Mouse (Mus musculus) neural tube, embryonic 14.5 days (tissue): Measurements from ENCODE around the gene Nectin1. TPM values are rescaled to one million over a fixed set of nuclear protein-coding genes. Genes with fewer than 3 reads are reported as not detected.

Experiments used
- ATAC-seq: fragments of 200-750 bp; cut with Nextera tagmentation; 2 replicates; pipeline ENCODE4 v1.8.0; 2017; ENCODE audit warnings: low read depth, mild to moderate bottlenecking, moderate TSS enrichment, moderate library complexity
- H3K27ac ChIP-seq: fragments of 300-500 bp; sonication (generic); 2 replicates; pipeline ENCODE4 v1.5.1; 2014; ENCODE audit warnings: low read depth, mild to moderate bottlenecking, control low read depth, low read length, moderate library complexity, mixed read lengths
- H3K27me3 ChIP-seq: fragments of 300-500 bp; sonication (generic); 2 replicates; pipeline ENCODE4 v1.6.1; 2014; ENCODE audit warnings: low read length; ENCODE audit not compliant: control insufficient read depth, insufficient read depth
- H3K36me3 ChIP-seq: fragments of 300-500 bp; sonication (generic); 2 replicates; pipeline ENCODE4 v1.6.1; 2014; ENCODE audit warnings: low read length, mixed read lengths; ENCODE audit not compliant: control insufficient read depth, insufficient read depth
- H3K4me1 ChIP-seq: fragments of 300-500 bp; sonication (generic); 2 replicates; pipeline ENCODE4 v1.6.1; 2014; ENCODE audit warnings: low read length; ENCODE audit not compliant: control insufficient read depth, insufficient read depth
- H3K4me2 ChIP-seq: fragments of 300-500 bp; sonication (generic); 2 replicates; pipeline ENCODE4 v1.6.1; 2014; ENCODE audit warnings: mild to moderate bottlenecking, low read depth, low read length, control low read depth
- H3K4me3 ChIP-seq: fragments of 300-500 bp; sonication (generic); 2 replicates; pipeline ENCODE4 v1.5.1; 2014; ENCODE audit warnings: low read depth, low read length, control low read depth, mixed read lengths
- H3K9ac ChIP-seq: fragments of 300-500 bp; sonication (generic); replicated peaks from 2 replicates; pipeline ENCODE4 v1.6.1; 2014; ENCODE audit warnings: low read depth, mild to moderate bottlenecking, control low read depth, low read length, mixed read lengths
- H3K9me3 ChIP-seq: fragments of 300-500 bp; sonication (generic); 2 replicates; pipeline ENCODE4 v1.6.1; 2016; ENCODE audit warnings: low read length; ENCODE audit not compliant: control insufficient read depth
- WGBS: fragments of 180-500 bp; shearing (Covaris S2); extraction: QIAGEN DNeasy Blood & Tissue Kit; methylation state at CpG from one replicate; pipeline ENCODE4 v1.1.7; 2014; 5-methylcytosine and 5-hydroxymethylcytosine counted together
- polyA plus RNA-seq: library from polyadenylated mRNA; unstranded; fragments of >200 nt; fragmentation: Nextera tagmentation; extraction: Ambion mirVana; gene quantifications from 2 replicates; pipeline ENCODE4 v1.2.1, GENCODE M21; 2014

Gene Nectin1
- polyA plus RNA-seq, 1 experiment from 2014 or later: 21.1 TPM

DNA sequence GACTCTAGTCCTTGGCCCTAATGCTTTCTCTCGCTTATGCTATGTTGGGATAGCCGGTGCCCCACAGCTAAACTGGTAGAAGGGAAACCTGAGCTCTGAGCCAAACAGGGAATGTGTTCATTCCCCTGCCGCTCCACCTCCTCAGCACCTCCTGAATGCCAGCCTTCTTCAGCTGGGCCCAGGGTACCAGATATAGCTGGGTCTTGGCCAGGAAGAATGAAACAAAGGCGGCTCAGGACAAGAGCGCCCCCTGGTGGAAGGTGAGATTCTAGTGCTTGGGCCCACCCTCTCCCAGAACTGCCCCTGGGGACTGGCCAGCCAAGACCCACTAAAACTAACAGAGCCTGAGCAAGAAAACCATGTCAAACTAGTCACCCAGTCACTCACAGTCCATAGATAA lies 83.8 kb downstream of the Nectin1 start:
- H3K4me1 ChIP-seq: no peaks in the 10 kb centered on the region
- no peak overlapping the region for H3K4me2 ChIP-seq
- no peaks in the 10 kb centered on the region for H3K9me3 ChIP-seq
- no peak for ATAC-seq
- 57% methylated on average over 5 of the region's 5 CpGs for WGBS
- no peaks in the 10 kb centered on the region for H3K27me3 ChIP-seq
- H3K27ac ChIP-seq: no peak overlapping the region
- no peaks in the 10 kb centered on the region for H3K36me3 ChIP-seq
- H3K4me3 ChIP-seq: no peak overlapping the region
- no peak overlapping the region for H3K9ac ChIP-seq

DNA sequence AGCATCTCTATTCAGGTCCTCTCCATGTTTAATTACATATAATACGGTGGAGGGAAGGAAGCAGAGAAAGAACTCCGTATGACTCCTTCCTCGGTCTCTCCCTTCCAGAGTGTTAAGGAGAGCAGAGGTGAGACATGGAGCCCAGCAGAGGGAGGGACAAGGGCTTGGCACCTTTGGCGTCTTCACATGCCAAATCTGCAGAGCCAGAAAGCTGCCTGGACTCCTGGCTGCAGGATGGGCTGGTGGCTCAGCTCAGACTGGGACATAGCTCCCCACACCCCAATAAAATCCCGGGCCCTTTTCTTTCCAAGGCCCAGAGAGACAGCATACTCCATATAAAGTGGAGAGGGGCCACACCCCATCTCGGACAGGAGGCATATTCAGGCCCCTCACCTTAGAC lies 85.2 kb downstream of the Nectin1 start:
- 51% methylated on average over 6 of the region's 6 CpGs for WGBS
- Histone ChIP-seq H3K27me3 (no peaks in the 10 kb centered on the region), H3K4me3 (no peak overlapping the region), H3K27ac (no peak overlapping the region), H3K9me3 (no peaks in the 10 kb centered on the region), H3K4me1 (no peaks in the 10 kb centered on the region), H3K4me2 (no peak overlapping the region), H3K36me3 (no peaks in the 10 kb centered on the region), H3K9ac (no peak overlapping the region)
- no peak for ATAC-seq

DNA sequence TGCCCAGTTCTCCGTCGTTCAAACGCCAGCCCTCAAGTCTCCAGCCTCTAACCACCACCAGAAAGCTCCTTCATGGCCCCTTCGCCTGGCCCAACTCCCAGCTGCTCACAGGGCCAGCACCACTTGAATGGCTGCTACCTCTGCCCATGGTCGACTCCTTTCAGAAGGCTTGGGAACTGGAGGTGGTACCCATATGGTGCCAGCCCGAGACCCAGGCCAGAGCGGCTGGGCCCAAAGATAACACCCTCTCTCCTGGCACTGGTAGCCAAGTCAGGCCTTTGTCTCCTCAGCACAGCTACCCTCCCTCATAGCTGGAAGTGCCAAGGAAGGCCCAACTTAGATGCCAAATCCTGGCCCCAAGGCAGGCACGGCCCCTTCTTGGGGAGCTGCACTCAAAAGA lies 89.4 kb downstream of the Nectin1 start:
- no peak overlapping the region; the same call in 1 of the 2 replicates for H3K27ac ChIP-seq
- H3K4me1 ChIP-seq: no peaks in the 10 kb centered on the region
- no peak overlapping the region for H3K4me3 ChIP-seq
- H3K9ac ChIP-seq: no peak overlapping the region
- ATAC-seq: no peak
- no peaks in the 10 kb centered on the region for H3K27me3 ChIP-seq
- no peaks in the 10 kb centered on the region for H3K9me3 ChIP-seq
- WGBS: 84% methylated on average over 8 of the region's 8 CpGs
- no peaks in the 10 kb centered on the region for H3K36me3 ChIP-seq
- no peak overlapping the region for H3K4me2 ChIP-seq

DNA sequence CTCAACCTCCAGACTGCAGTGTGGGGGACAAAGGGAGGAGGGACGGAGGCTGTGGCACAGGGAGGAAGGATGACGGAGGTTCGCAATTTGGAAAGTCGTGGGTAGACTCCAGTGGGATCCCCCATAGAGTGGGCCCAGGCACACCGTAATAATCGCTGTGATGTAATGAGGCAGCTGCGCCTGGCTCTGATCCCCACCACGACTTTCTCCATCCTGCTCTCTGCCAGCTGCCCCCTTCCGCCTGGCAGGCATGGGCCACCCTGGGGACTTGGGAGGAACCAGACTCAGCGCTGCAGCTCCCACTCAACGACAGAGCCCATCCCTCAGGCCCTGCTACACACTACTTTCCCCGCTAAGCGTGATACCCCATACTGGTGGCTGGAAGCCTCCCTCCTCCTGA lies 90.5 kb downstream of the Nectin1 start:
- H3K4me1 ChIP-seq: no peaks in the 10 kb centered on the region
- no peak overlapping the region for H3K27ac ChIP-seq
- ATAC-seq: peak; percentile 77

DNA sequence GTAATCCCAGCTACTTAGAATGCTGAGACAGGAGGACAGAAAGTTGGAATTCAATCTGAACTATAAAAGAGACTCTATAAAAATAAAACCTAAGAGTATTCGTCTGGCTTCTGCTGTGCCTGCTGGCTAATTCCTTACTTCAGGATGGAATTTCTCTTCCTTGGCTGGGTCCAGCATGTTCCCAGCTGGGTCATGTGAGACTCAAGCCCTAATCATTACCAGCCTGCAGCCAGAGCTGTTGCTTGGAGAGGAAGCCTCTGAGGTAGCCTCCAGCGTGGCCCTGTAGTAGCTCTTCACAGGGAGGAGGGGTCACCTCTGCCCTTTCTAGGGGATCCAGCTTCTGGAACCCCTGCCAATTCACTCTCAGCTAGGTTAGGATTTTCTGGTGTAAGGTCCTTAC lies 94.8 kb downstream of the Nectin1 start:
- peaks cover 5% of the 10 kb centered on the region; the same call in 1 of the 2 replicates for H3K4me1 ChIP-seq
- no peak overlapping the region for H3K9ac ChIP-seq
- ATAC-seq: no peak
- H3K27me3 ChIP-seq: no peaks in the 10 kb centered on the region
- WGBS: 64% methylated on average over 2 of the region's 2 CpGs
- no peak overlapping the region for H3K4me2 ChIP-seq
- no peak overlapping the region for H3K4me3 ChIP-seq
- no peak overlapping the region for H3K27ac ChIP-seq
- no peaks in the 10 kb centered on the region for H3K9me3 ChIP-seq
- H3K36me3 ChIP-seq: no peaks in the 10 kb centered on the region

More for the DNA sequence above, 90.5 kb downstream of the Nectin1 start:
- WGBS: 45% methylated on average over 13 of the region's 13 CpGs
- H3K4me3 ChIP-seq: no peak overlapping the region
- no peaks in the 10 kb centered on the region for H3K27me3 ChIP-seq
- no peaks in the 10 kb centered on the region for H3K9me3 ChIP-seq
- no peaks in the 10 kb centered on the region for H3K36me3 ChIP-seq
- no peak overlapping the region for H3K4me2 ChIP-seq
- H3K9ac ChIP-seq: no peak overlapping the region

DNA sequence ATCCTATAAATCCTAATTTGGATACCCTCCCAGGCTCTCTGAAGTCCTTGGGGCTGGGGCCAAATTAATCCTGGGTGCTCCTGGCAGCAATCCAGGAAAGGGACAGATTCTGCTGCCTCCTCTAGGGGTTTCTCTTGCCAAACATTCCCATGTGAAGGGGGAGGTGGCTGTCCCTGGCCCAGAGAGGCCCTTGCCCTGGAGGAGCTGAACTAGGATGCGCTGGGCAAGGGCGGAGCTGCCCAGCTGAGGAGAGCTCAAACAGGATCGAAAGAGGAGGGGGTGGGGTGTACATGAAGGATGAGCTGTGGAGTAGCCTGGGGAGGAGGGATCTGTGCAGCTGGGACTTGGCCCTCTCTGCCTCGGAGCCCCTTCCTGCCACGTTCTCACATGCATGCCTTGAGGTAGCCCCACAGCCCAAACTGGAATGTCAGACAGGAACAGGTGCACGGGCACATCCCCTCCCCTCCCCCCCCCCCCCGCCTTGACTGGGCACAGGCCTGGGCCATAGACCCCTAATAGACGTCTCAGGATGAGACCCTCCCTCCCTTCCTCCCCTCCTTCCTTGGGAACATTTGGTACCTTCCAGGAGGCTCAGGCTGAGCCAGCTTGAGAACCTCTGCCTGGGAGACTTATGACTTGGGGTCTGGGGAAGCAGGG lies 99.3 kb downstream of the Nectin1 start:
- no peaks in the 10 kb centered on the region for H3K27me3 ChIP-seq
- no peaks in the 10 kb centered on the region for H3K9me3 ChIP-seq
- WGBS: 5% methylated on average over 6 of the region's 8 CpGs
- no peak overlapping the region for H3K27ac ChIP-seq
- no peak overlapping the region for H3K9ac ChIP-seq
- H3K4me2 ChIP-seq: no peak overlapping the region
- peak; percentile 39; the same call in 1 of the 2 replicates for ATAC-seq
- no peak overlapping the region for H3K4me3 ChIP-seq
- H3K4me1 ChIP-seq: peaks cover 5% of the 10 kb centered on the region; the same call in 1 of the 2 replicates
- H3K36me3 ChIP-seq: no peaks in the 10 kb centered on the region

DNA sequence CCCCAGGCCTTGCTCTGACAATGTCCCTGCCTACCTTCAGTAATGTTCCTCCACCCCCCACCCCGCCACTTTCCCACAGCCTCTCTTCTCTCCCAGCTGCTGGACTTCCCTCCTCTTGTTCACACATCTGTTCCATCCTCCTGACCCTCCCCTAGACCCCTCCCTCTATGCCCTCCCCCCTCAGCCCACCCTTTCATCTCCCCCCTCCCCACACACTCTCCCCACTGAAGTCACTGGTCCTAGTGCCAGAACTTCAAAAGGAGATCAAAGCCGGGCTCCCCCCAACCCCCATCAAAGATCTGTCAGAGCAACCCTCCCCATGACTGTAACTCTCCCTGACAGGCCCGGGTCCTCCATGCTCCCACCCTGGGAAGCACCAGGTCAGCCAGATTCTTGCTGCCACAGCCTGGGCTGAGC lies 99.9 kb downstream of the Nectin1 start:
- Histone ChIP-seq H3K27me3 (no peaks in the 10 kb centered on the region), H3K9ac (no peak overlapping the region), H3K4me3 (no peak overlapping the region), H3K27ac (no peak overlapping the region), H3K36me3 (no peaks in the 10 kb centered on the region), H3K9me3 (no peaks in the 10 kb centered on the region), H3K4me1 (peaks cover 5% of the 10 kb centered on the region; the same call in 1 of the 2 replicates), H3K4me2 (no peak overlapping the region)
- WGBS: 5% methylated on average over 3 of the region's 3 CpGs
- ATAC-seq: no peak

DNA sequence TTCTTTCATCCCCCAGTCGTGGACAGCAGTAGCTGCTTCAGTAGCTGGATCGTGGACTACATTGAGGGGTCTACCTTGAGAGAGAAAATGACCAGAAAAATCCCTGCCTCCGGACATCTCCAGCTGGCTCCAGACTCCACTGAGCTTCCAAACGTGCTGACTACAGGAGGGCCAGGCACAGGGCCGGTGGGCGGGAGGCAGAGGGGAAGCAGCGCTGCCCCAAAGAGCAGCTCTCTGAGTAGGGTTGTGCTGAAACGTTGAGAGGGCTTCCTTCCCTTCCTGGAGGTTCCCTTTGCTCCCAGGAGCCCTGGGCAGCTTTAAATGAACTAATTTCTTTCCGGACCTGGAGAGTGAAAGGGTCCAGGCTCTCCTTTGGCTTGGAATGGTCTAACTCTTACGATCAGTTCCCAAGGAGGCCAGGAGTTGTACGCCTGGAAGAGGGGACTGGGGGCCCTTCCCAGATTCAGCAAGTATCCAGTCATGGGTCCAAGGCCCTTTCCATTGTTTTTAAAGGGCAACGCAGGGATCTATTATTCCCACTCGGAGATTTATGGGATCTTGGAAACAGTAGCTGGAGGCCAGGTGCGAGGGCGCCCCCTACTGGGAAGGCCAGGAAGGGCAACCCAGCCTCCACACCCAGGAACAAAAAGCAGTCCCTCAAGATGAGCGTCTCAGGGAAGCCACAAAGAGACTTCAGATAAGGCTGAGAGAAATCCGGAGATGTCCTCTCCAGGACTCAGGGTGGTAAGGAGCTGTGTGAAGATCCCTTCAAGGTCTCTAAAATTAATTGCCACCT lies 102.1 kb downstream of the Nectin1 start:
- H3K4me1 ChIP-seq: peaks cover 5% of the 10 kb centered on the region; the same call in 1 of the 2 replicates
- no peaks in the 10 kb centered on the region for H3K27me3 ChIP-seq
- 5% methylated on average over 17 of the region's 17 CpGs for WGBS
- no peak overlapping the region for H3K9ac ChIP-seq
- H3K27ac ChIP-seq: no peak overlapping the region
- H3K4me3 ChIP-seq: no peak overlapping the region
- no peak for ATAC-seq
- H3K4me2 ChIP-seq: no peak overlapping the region
- no peaks in the 10 kb centered on the region for H3K36me3 ChIP-seq
- no peaks in the 10 kb centered on the region for H3K9me3 ChIP-seq

DNA sequence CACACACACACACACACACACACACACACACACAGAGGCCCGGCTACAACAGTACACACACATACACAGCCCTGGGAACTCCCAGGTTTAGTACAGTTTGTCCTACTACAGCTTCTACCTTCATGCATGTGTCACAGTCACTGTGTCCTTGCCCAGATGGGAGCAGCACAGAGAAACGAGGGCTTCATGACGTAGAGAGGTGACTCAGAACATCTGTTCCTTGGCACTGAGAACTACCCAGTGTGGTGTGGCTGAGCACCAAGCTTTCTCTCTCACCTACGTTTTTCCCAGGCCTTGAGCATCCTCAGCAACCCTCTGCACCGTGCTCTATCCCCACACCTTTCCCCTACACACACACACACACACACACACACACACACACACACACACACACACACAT lies 104.1 kb downstream of the Nectin1 start:
- no peak for ATAC-seq
- H3K4me2 ChIP-seq: no peak overlapping the region
- 59% methylated on average over 5 of the region's 5 CpGs for WGBS
- no peaks in the 10 kb centered on the region for H3K9me3 ChIP-seq
- no peak overlapping the region for H3K4me3 ChIP-seq
- no peaks in the 10 kb centered on the region for H3K36me3 ChIP-seq
- H3K9ac ChIP-seq: no peak overlapping the region
- H3K27me3 ChIP-seq: no peaks in the 10 kb centered on the region
- H3K27ac ChIP-seq: no peak overlapping the region
- peaks cover 4% of the 10 kb centered on the region; the same call in 1 of the 2 replicates for H3K4me1 ChIP-seq
